In genomic region chr2:173945441-173945840, GRCm38 (mm10) we compare ENCODE assay signal across 24 mouse cellular contexts.
A peak's percentile ranks its signal among the peaks of the same experiment; 100 is the strongest.
DNase-seq lines count a peak whose midpoint lies in the region; ATAC-seq and TF ChIP-seq lines count a peak whose summit lies in the region.
"Had no signal": no experiment of that assay in that cellular context is flagged by ENCODE, and none has a peak within 500 bp of the region (broad histone marks: within the 10 kb centered on the region; RNA-seq: fewer than 3 reads in every experiment).

No protein-coding gene starts in this region.

- DNase-seq in intestine, embryonic 14.5 days (ENCODE audit: low spot score) = peak; percentile 32
- DNase-seq in ES-CJ7 (ENCODE audit: low read depth, low spot score) (peak; percentile 33), ZHBTc4 (ENCODE audit: low read depth, low spot score) (peak; percentile 40), liver (no peak)
- no peak for DNase-seq in thymus, postnatal 25 days
- DNase-seq: adrenal gland, adult 2 months; adrenal gland, postnatal 36 days; B cell, adult 2 months; cerebellum, adult 11 months; cerebellum, adult 8-10 months; cerebellum, postnatal 25 days; forebrain, postnatal 0 days; gastrocnemius, adult 2 months; gastrocnemius, postnatal 25 days; heart, postnatal 10 days; heart, postnatal 4 days; kidney, adult 11 months had no signal

- TF ChIP-seq CTCF in intestine, postnatal 0 days (IDR thresholded peaks at IDR 0.05; ENCODE audit: low read depth) = no peak

- H3K4me1 ChIP-seq in intestine, embryonic 14.5 days (replicated peaks; ENCODE audit: control insufficient read depth, insufficient read depth, low read length) = no peaks in the 10 kb centered on the region
- no peaks in the 10 kb centered on the region for H3K4me1 ChIP-seq in intestine, postnatal 0 days (replicated peaks; ENCODE audit: control insufficient read depth, insufficient read depth, low read length)
- H3K4me1 ChIP-seq: forebrain, embryonic 13.5 days had no signal

- 94% methylated on average over 5 of the region's 5 CpGs for WGBS in intestine, embryonic 14.5 days
- WGBS in intestine, postnatal 0 days = 91% methylated on average over 5 of the region's 5 CpGs

- no peaks in the 10 kb centered on the region for H3K36me3 ChIP-seq in intestine, embryonic 14.5 days (ENCODE audit: control insufficient read depth, insufficient read depth, low read length)
- no peaks in the 10 kb centered on the region for H3K36me3 ChIP-seq in intestine, postnatal 0 days (ENCODE audit: control insufficient read depth, insufficient read depth)
- H3K36me3 ChIP-seq: G1E; heart, embryonic 10.5 days; hindbrain, embryonic 12.5 days had no signal

- no peak overlapping the region for H3K9ac ChIP-seq in intestine, embryonic 14.5 days (ENCODE audit: low read length)
- no peak overlapping the region for H3K9ac ChIP-seq in intestine, postnatal 0 days (ENCODE audit: low read depth, low read length)
- H3K9ac ChIP-seq: forebrain, embryonic 13.5 days; forebrain, postnatal 0 days; hindbrain, embryonic 12.5 days had no signal

- no peaks in the 10 kb centered on the region for H3K27me3 ChIP-seq in intestine, embryonic 14.5 days (replicated peaks; ENCODE audit: control insufficient read depth, insufficient read depth, low read length)
- H3K27me3 ChIP-seq in intestine, postnatal 0 days (replicated peaks; ENCODE audit: control insufficient read depth, insufficient read depth, low read length) = no peaks in the 10 kb centered on the region
- H3K27me3 ChIP-seq: forebrain, embryonic 13.5 days; hindbrain, embryonic 12.5 days had no signal

- ATAC-seq in intestine, embryonic 14.5 days (replicated peaks; ENCODE audit: low FRiP score, low TSS enrichment, low read depth) = no peak
- ATAC-seq in intestine, postnatal 0 days = no peak
- no peak for ATAC-seq in megakaryocyte progenitor cell, adult 5-6 weeks (replicated peaks; ENCODE audit: poor library complexity)
- ATAC-seq: CD4-positive, CD25-positive, alpha-beta regulatory T cell, adult 4 months; forebrain, embryonic 13.5 days; forebrain, postnatal 0 days had no signal

- H3K27ac ChIP-seq in intestine, embryonic 14.5 days (ENCODE audit: low read depth) = no peak overlapping the region
- H3K27ac ChIP-seq in intestine, postnatal 0 days (ENCODE audit: low read depth, low read length) = no peak overlapping the region
- H3K27ac ChIP-seq: forebrain, embryonic 13.5 days; gastrocnemius, adult 2 months; heart, embryonic 10.5 days; hindbrain, embryonic 12.5 days had no signal

- H3K4me2 ChIP-seq in intestine, embryonic 14.5 days (ENCODE audit: low read length) = no peak overlapping the region
- H3K4me2 ChIP-seq in intestine, postnatal 0 days (replicated peaks; ENCODE audit: low read depth) = no peak overlapping the region
- H3K4me2 ChIP-seq: forebrain, embryonic 13.5 days; hindbrain, embryonic 12.5 days had no signal

- H3K4me3 ChIP-seq in intestine, embryonic 14.5 days (ENCODE audit: low read depth, low read length) = no peak overlapping the region
- no peak overlapping the region for H3K4me3 ChIP-seq in intestine, postnatal 0 days (ENCODE audit: low read depth, low read length)
- H3K4me3 ChIP-seq: forebrain, embryonic 13.5 days; gastrocnemius, adult 2 months; heart, embryonic 10.5 days; hindbrain, embryonic 12.5 days had no signal

- H3K9me3 ChIP-seq in intestine, embryonic 14.5 days (ENCODE audit: control insufficient read depth, low read length) = 0 out of 2 replicates have a peak, but pooled peaks cover 3% of the 10 kb centered on the region
- H3K9me3 ChIP-seq in intestine, postnatal 0 days (ENCODE audit: control insufficient read depth) = no peaks in the 10 kb centered on the region

Comparison
In these comparisons a context has a peak if more than half of its experiments do, and no peak if none do; other contexts are left out.
1. DNase-seq: peak in intestine, embryonic 14.5 days (single experiment), ES-CJ7 (single experiment) and ZHBTc4 (single experiment); none in thymus, postnatal 25 days (single experiment) and liver (single experiment).